Mouse (Mus musculus) spleen, adult 2 months (tissue): Measurements from ENCODE around the gene Ubqlnl. TPM values are rescaled to one million over a fixed set of nuclear protein-coding genes. Genes with fewer than 3 reads are reported as not detected.

Experiments used
- DNase-seq, 2 experiments: peaks; one replicate each; pipeline versions ENCODE4 v3.0.0 to v3.0.0-alpha.2; 2012 to 2021; ENCODE audit warnings: low spot score in 2 of 2, low read depth in 1 of 2
- H3K27ac ChIP-seq: fragments of 200-500 bp; 2 replicates; pipeline ENCODE4 v1.5.1; 2012; ENCODE audit warnings: low read length, inconsistent platforms; ENCODE audit not compliant: insufficient read depth
- H3K27me3 ChIP-seq: fragments of 200-500 bp; 2 replicates; pipeline ENCODE4 v1.6.1; 2012; ENCODE audit warnings: mild to moderate bottlenecking, moderate library complexity, low read length, inconsistent platforms; ENCODE audit not compliant: control insufficient read depth, insufficient read depth
- H3K36me3 ChIP-seq: fragments of 200-500 bp; 2 replicates; pipeline ENCODE4 v1.6.1; 2012; ENCODE audit warnings: mild to moderate bottlenecking, low read length, inconsistent platforms; ENCODE audit not compliant: control insufficient read depth, insufficient read depth
- H3K4me1 ChIP-seq: fragments of 200-500 bp; 2 replicates; pipeline ENCODE4 v1.6.1; 2011; ENCODE audit warnings: inconsistent platforms; ENCODE audit not compliant: control insufficient read depth, insufficient read depth, insufficient read length
- H3K4me3 ChIP-seq: fragments of 200-500 bp; 2 replicates; pipeline ENCODE4 v1.5.1; 2011; ENCODE audit warnings: mild to moderate bottlenecking, inconsistent platforms; ENCODE audit not compliant: insufficient read depth, insufficient read length; ENCODE audit errors: extremely low read depth
- CTCF ChIP-seq: fragments of 200-500 bp; IDR thresholded peaks from 2 replicates; pipeline ENCODE4 v1.5.1; 2011; ENCODE audit warnings: mild to moderate bottlenecking, inconsistent platforms; ENCODE audit not compliant: insufficient read depth, insufficient read length, insufficient replicate concordance; ENCODE audit errors: extremely low read depth
- POLR2A ChIP-seq: fragments of 200-500 bp; IDR thresholded peaks from 2 replicates; pipeline ENCODE4 v1.6.1; 2011; ENCODE audit warnings: low read depth, low read length, inconsistent platforms
- WGBS: fragments of 180-500 bp; shearing (Covaris S2); methylation state at CpG from one replicate; pipeline ENCODE4 v1.1.7; 2018; 5-methylcytosine and 5-hydroxymethylcytosine counted together
- polyA plus RNA-seq: library from polyadenylated mRNA; depleted of rRNA; stranded (reverse); fragments of >200 nt; gene quantifications from 2 replicates; pipeline ENCODE4 v1.2.3, GENCODE M21; 2012

Ubqlnl gene
- polyA plus RNA-seq, 1 experiment = not detected

DNA sequence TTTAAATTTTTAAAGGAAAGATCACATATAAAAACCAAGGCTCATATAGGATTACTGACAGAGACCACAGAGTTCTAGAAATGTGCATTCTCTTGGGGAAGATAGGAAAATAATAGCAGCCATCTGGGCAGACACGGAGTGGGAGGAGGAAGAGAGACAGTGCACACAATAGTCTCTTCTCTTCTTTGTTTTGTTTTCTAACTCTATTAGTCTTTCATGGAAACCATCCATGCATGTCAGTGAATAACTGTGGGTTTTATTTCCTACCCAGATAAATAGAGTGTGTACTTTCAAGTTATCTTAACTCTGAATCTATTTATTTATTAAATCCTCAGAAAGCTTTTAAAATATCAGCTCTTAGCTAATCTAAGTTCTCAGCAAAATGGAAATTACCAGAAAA is 24.7 kb upstream of the Ubqlnl start:
- H3K36me3 ChIP-seq = no peaks in the 10 kb centered on the region
- H3K4me1 ChIP-seq = no peaks in the 10 kb centered on the region
- no peaks in the 10 kb centered on the region for H3K27me3 ChIP-seq
- DNase-seq = no peak
- WGBS = 44% methylated on average over 1 of the region's 1 CpGs
- no peak overlapping the region for H3K27ac ChIP-seq
- TF ChIP-seq CTCF (no peak), POLR2A (no peak)
- H3K4me3 ChIP-seq = no peak overlapping the region

DNA sequence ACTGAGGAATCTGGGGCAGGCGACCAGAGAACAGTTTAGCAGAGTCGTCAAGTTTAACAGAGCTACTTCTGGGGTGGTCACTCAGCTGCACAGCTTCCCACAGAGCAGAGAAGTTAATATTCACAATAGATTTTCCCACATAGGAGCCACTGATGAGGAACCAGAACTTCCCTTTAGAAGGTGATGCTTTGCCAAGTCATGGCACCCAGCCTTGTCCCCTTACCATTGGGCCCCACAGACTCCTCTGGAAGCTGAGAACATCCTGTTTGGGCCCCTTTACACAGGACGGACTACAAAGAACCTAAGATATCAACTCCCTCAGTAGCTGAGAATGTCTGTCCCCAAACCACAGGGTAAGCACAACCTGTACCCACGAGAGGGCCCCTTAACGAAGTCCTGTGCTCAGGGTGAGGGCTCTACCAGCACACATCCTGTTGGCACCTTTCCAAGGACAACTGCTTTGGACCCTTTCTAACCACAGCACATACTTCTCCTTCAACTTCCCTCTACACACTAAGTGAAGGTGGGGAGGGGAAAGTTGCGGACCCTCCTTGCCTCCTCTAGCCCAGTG is 19.4 kb upstream of the Ubqlnl start:
- DNase-seq = peak in 1 of 2 experiments; percentile 23
- peaks cover 5% of the 10 kb centered on the region; the same call in 1 of the 2 replicates for H3K4me1 ChIP-seq
- TF ChIP-seq POLR2A = no peak
- no peak for TF ChIP-seq CTCF
- H3K27me3 ChIP-seq = no peaks in the 10 kb centered on the region
- H3K27ac ChIP-seq = no peak overlapping the region
- WGBS = 10% methylated on average over 6 of the region's 6 CpGs
- H3K4me3 ChIP-seq = no peak overlapping the region
- no peaks in the 10 kb centered on the region for H3K36me3 ChIP-seq

DNA sequence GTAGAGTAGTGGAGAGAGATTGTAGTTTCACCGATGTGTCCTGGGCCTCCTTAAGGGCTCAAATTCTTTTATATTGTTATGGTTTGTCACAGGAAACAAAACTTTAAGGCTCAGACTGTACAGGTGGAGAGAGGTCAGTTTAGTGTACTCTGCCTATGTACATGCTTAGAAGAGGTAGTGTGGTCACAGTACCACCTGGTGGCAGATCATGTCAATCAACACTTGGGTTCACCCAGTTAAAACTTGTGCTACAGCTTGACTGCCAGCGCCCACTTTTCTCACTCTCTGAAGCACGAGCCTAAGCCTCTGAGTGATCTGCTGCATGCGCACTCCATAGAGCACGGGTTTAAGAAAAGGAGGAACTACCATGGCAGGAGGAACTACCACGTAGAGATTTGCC is 16.7 kb upstream of the Ubqlnl start:
- H3K27me3 ChIP-seq = no peaks in the 10 kb centered on the region
- no peak for TF ChIP-seq CTCF
- TF ChIP-seq POLR2A = no peak
- WGBS = 19% methylated on average over 6 of the region's 6 CpGs
- no peak for DNase-seq
- no peaks in the 10 kb centered on the region for H3K36me3 ChIP-seq
- no peak overlapping the region for H3K4me3 ChIP-seq
- no peak overlapping the region for H3K27ac ChIP-seq
- peaks cover 5% of the 10 kb centered on the region; the same call in 1 of the 2 replicates for H3K4me1 ChIP-seq

DNA sequence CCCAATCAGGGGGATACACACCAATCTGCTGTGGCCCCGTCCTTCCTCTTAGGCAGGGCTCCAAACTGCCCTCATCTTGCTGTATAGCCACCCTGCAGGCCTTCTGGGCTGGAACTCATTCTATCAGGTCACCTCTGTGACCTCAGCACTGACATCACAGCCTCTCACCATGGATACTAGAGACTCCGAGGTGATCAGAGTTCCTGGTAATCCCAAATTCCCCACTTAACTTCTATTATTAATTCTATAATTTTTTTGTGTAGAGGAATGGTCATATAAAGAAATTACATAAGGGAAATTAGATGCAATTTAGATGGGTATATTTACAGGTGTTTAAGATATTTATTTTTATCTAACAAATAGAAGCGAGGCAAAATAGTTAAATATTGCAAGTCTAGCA is 7.2 kb downstream of the Ubqlnl start, which contains the start of gene Ubqln3:
Gene Ubqln3, minus strand, starts transcription at position 101 of the 400 bp plus-strand sequence.
- WGBS = 83% methylated on average over 3 of the region's 3 CpGs

DNA sequence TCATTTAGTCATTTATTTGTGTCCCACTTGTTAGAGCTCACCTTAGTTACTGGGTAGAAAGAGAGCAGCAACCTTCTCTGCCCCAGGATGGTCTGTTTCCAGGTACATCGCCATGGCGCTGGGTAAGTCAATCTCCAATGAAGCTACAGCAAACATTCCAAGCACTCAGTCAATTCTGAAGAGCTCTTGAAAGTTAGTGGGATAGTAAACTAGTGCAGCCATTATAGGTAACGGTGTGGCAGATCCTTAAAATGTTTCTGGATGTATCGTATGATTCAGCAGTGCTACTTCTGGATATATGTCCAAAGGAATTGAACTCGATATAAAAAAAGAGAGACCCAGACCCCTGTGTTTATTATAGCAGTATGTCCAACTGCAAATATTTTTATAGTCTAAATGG is 13.1 kb downstream of the Ubqlnl start, which contains the start of gene Olfr643:
Gene Olfr643, minus strand, starts transcription at position 101 of the 400 bp plus-strand sequence.
- DNase-seq = no peak
- TF ChIP-seq POLR2A (no peak), CTCF (no peak)
- no peaks in the 10 kb centered on the region for H3K4me1 ChIP-seq
- no peaks in the 10 kb centered on the region for H3K27me3 ChIP-seq
- no peak within 1 kb of the TSS for H3K27ac ChIP-seq
- WGBS = 92% methylated on average over 5 of the region's 5 CpGs
- H3K36me3 ChIP-seq = no peaks in the 10 kb centered on the region
- H3K4me3 ChIP-seq = no peak within 1 kb of the TSS

More for the DNA sequence above, 7.2 kb downstream of the Ubqlnl start, which contains the start of gene Ubqln3:
- H3K36me3 ChIP-seq = no peaks in the 10 kb centered on the region
- TF ChIP-seq CTCF = no peak
- no peak for TF ChIP-seq POLR2A
- H3K4me3 ChIP-seq = no peak within 1 kb of the TSS
- no peaks in the 10 kb centered on the region for H3K4me1 ChIP-seq
- H3K27ac ChIP-seq = no peak within 1 kb of the TSS
- no peaks in the 10 kb centered on the region for H3K27me3 ChIP-seq
- DNase-seq = no peak

DNA sequence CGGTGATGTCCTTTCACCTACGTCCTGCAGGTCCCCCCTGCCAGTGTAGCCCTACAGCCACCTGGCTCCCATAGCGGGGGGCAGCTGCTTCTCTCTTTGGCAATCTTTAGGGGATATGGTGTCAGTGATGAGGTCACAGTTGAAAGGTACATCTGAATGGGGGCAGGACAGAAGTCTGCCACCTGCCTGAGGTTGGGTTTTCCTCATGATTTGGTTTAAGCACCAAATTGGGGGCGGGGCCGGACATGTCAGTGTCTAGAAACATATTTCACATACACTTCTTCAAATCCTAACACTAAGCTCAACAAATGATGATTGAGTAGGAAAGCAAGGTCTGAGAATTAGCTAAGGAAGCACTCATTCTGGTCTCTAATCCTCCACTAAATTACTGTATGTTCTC is 20.6 kb downstream of the Ubqlnl start, which contains the start of gene Ubqln5:
Gene Ubqln5, minus strand, starts transcription at position 101 of the 400 bp plus-strand sequence.
- H3K27me3 ChIP-seq = no peaks in the 10 kb centered on the region
- no peak for DNase-seq
- no peaks in the 10 kb centered on the region for H3K4me1 ChIP-seq
- no peak within 1 kb of the TSS for H3K4me3 ChIP-seq
- no peaks in the 10 kb centered on the region for H3K36me3 ChIP-seq
- TF ChIP-seq CTCF (no peak), POLR2A (no peak)
- WGBS = 87% methylated on average over 5 of the region's 5 CpGs
- no peak within 1 kb of the TSS for H3K27ac ChIP-seq

DNA sequence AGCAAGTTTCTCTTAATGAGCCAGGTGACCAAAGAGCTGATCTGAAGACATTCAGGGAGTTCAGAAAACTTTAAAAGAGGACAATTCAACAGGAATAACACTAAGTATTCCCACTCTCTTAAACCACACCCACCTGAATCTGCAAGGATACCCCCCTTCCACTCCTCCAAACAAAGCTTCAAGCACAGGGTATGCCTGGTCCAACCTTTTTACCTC is 45.7 kb downstream of the Ubqlnl start, which contains the start of gene Olfr646:
Gene Olfr646, plus strand, starts transcription at position 117 of the 216 bp plus-strand sequence.
- H3K4me3 ChIP-seq = no peak within 1 kb of the TSS
- no peak for TF ChIP-seq POLR2A
- no peak for TF ChIP-seq CTCF
- H3K4me1 ChIP-seq = no peaks in the 10 kb centered on the region
- DNase-seq = no peak
- H3K36me3 ChIP-seq = no peaks in the 10 kb centered on the region
- H3K27me3 ChIP-seq = no peaks in the 10 kb centered on the region
- no peak within 1 kb of the TSS for H3K27ac ChIP-seq
